Mouse (Mus musculus): ENCODE measurements at regions not wholly inside any gene's neighbourhood (a gene's known extent, or its start where the extent isn't known, plus 50 kb on each side); places are given as distances from the start of the nearest gene placed in this dataset.
"Not testable (repeated sequence)": the region's sequence is repeated elsewhere in the genome, so short reads cannot be mapped to it uniquely, and the experiment has no call there.

GRCm38 (mm10) chr14:76755591-76756376 is 199.1 kb upstream of the Serp2 start:
- DNase-seq (ENCODE audit: low spot score in 2 of 2): no peak

- DNase-seq (ENCODE audit: low spot score in 2 of 2): no peak
Observed at GRCm38 (mm10) chr14:76753734-76754133, 197.0 kb upstream of the Serp2 start.

- no peak for DNase-seq (ENCODE audit: low spot score in 2 of 2)
Observed at GRCm38 (mm10) chr14:76749178-76749577, 192.5 kb upstream of the Serp2 start.

- no peak for DNase-seq (ENCODE audit: low spot score in 2 of 2)
Observed at GRCm38 (mm10) chr14:76748711-76749110, 192.0 kb upstream of the Serp2 start.

- DNase-seq (ENCODE audit: low spot score in 2 of 2): no peak
Observed at GRCm38 (mm10) chr14:76747814-76748213, 191.1 kb upstream of the Serp2 start.

GRCm38 (mm10) chr14:76746282-76746681 is 189.6 kb upstream of the Serp2 start:
- DNase-seq (ENCODE audit: low spot score in 2 of 2): no peak

- DNase-seq (ENCODE audit: low spot score in 2 of 2): no peak
Observed at GRCm38 (mm10) chr14:76744674-76745433, 188.2 kb upstream of the Serp2 start.

GRCm38 (mm10) chr14:76742297-76742696 is 185.6 kb upstream of the Serp2 start:
- no peak for DNase-seq (ENCODE audit: low spot score in 2 of 2)

GRCm38 (mm10) chr14:76739836-76740597 is 183.3 kb upstream of the Serp2 start:
- no peak for DNase-seq (ENCODE audit: low spot score in 2 of 2)

GRCm38 (mm10) chr14:76735997-76736396 is 179.3 kb upstream of the Serp2 start:
- DNase-seq (ENCODE audit: low spot score in 2 of 2): no peak

- no peak for DNase-seq (ENCODE audit: low spot score in 2 of 2)
Observed at GRCm38 (mm10) chr14:76735107-76735506, 178.4 kb upstream of the Serp2 start.

- DNase-seq (ENCODE audit: low spot score in 2 of 2): no peak
Observed at GRCm38 (mm10) chr14:76733258-76733823, 176.7 kb upstream of the Serp2 start.

- DNase-seq (ENCODE audit: low spot score in 2 of 2): no peak
Observed at GRCm38 (mm10) chr14:76731096-76731986, 174.7 kb upstream of the Serp2 start.

GRCm38 (mm10) chr14:76725844-76726243 is 169.2 kb upstream of the Serp2 start:
- DNase-seq (ENCODE audit: low spot score in 2 of 2): no peak

- DNase-seq (ENCODE audit: low spot score in 2 of 2): not testable (repeated sequence)
Observed at GRCm38 (mm10) chr14:76725231-76725630, 168.5 kb upstream of the Serp2 start.

GRCm38 (mm10) chr14:76724826-76725225 is 168.1 kb upstream of the Serp2 start:
- no peak for DNase-seq (ENCODE audit: low spot score in 2 of 2)

GRCm38 (mm10) chr14:76724395-76724794 is 167.7 kb upstream of the Serp2 start:
- DNase-seq (ENCODE audit: low spot score in 2 of 2): no peak

- DNase-seq (ENCODE audit: low spot score in 2 of 2): no peak
Observed at GRCm38 (mm10) chr14:76723551-76723950, 166.9 kb upstream of the Serp2 start.

- DNase-seq (ENCODE audit: low spot score in 2 of 2): no peak
Observed at GRCm38 (mm10) chr14:76722297-76722696, 165.6 kb upstream of the Serp2 start.

GRCm38 (mm10) chr14:76721751-76722150 is 165.1 kb upstream of the Serp2 start:
- no peak for DNase-seq (ENCODE audit: low spot score in 2 of 2)

- DNase-seq (ENCODE audit: low spot score in 2 of 2): no peak
Observed at GRCm38 (mm10) chr14:76717081-76717480, 160.4 kb upstream of the Serp2 start.

All from spleen, postnatal 14 days (tissue).